Mouse (Mus musculus): ENCODE measurements around the gene Soat2.

Gene Soat2

DNA sequence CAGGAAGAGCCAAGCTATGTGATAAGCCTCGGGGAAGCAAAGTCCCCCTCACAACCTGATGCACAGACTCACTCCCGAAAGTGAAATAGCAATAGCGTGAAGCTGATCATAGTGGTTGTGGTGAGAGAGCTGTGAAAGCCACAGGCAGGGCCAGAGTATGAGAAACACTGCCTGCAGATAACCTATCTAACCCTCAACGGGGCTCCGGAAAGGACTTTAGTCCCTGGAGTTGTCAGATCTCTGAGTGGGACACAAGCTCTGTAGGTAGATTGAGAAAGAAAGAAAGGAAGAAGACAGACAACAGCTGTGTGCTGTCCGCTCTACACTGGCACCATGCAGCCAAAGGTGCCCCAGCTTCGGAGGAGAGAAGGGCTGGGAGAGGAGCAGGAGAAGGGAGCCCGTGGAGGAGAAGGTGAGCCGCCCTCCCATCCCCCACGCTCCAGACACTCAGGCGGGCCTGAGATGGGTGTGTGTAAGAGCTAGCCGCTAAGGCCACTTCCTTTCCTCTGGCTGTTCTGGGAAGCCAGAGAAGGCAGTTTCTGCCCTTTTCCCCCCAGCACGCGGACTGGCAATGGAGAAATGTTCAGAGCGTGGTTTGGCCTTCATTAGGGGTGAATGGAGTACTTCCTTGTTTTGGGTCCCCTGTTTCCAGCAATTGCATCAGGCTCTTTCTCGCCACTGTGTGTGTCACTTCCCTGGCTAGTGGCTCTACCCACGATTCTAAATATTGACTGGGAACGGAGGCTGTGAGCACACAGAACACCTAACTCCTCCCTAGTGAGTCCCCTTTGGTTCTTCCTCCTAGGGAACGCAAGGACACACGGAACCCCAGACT, at the start of gene Soat2:
Soat2 (plus strand) TSS at position 226 of the 835 bp plus-strand sequence.
- DNase-seq (ENCODE audit: low spot score): peak; percentile 34

DNA sequence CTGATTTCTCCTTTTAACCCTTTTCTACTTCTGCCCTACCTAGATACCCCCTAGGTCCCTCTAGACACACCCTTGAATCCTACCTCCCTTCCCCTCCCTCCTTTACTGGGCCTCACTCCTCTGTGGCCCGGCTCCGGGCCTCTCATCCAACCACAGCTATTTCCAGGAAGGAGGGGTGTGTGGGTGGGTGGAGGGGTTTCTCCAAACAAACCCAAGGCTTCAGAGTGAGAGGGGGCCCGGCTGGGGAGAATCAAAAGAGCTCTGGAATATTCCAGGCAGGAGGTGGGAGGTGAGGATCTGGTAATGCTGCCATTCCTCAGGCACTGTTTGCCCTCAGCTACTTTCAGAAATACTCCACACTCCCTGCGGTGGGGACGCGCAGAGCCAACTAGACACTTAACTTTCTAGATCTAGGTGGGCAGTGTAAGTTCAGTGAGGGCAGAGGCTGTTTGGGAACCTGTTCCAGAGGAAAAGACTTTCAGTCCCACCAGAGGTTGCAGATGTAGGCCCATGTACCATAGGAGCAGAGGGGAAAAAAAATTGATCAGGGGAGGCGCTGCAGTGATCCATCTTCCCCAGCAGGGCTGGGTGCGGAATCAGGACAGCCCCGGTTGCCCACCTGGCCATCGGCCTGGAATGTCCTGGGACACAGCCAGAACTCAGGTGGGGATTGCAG, 49.2 kb upstream of the Soat2 start:
- DNase-seq (ENCODE audit: low spot score): no peak

DNA sequence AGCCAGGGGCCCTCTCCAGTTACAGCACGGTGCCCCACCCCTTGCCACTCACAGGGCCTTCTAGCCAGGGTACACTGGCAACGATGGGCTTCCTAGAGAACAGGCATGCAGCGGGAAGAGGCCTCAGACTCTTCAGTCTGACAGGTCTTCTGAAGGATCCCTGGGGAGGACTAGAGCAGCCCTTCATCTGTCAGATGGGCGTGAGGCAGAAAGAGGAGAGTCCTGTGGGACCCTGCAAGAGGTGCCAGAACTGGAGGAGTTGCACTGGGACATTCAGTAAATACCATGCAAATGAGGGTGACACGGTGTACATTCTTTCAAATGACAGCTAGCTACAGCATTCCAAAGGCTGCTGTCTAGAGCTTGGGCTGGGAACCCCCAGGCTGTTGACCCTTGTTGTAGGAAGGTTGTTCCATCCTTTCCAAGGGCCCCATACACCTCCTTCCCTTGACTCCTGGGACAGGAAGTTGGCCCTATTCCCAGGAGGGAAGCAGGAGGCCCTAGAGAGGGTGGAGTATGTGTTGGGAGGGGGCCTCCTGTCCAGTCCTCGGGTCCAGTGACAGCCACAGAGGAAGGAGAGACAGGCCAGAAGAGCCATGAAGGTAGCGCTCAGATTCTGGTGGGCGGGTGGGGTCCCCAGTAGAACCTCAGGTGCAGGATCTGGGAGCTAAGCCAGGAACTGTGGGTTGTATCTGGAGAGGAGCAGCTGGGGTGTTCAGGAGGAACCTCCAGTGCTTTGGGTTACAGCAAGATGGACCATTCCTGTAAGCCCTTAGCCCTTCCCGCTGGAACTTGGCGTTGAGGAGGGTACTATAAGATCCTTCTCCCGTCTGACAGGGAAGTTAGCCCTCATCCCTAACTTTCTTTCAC, 48.4 kb upstream of the Soat2 start:
- no peak for DNase-seq (ENCODE audit: low spot score)

DNA sequence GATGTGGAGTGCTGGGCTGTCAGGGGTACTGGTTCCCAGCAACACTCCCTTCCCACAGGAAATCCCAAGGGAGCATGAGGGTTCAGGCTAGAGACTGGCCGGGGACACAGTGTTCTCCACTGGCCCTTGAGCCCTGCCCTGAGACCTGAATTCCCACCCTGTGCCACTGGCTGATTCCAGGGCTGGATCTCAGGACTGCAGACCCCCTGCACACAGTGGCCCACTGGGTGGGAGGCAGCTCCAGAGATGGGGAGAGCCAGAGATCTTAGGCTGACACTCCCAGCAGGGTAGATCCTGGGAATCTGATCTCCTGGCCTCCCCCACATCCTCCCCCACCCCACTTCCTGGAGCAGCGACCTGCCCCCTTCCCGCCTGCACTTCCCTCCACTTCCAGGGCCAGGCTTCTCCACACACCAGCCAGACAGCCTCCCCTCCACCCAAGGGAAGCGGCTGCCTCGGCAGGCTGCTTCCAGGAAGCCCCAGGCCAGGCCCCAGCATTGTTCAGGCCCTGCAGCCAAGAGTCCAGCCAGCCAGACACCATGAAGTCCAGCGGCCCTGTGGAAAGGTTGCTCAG, 47.7 kb upstream of the Soat2 start:
- no peak for DNase-seq (ENCODE audit: low spot score)

DNA sequence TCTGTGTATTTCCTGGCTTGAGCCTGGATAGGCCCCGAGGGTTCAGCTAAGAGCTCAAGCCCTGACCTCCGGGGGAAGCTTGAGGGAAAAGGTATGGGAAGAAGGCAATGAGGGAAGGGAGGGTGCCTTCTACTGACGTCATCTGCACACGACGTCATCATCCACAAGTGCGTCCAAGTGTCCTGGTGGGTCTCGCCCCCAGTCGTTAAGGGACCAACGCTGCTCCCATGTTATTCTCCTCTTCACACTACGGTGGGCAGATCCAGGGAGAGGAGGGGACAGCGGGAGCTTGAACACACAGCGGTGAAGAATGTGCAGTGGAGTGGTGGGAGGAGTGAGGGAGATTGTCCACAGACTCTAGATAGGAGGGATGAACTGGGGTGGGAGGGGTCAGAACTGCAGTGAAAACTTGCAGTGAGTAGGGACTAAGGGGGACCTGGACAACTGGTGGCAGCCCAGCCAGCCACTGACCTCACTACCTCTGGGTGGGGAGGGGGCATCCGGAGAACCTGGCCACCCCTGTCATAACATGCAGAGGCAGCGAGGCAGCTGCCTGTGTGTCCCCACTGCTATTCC, 46.9 kb upstream of the Soat2 start:
- DNase-seq (ENCODE audit: low spot score): no peak

DNA sequence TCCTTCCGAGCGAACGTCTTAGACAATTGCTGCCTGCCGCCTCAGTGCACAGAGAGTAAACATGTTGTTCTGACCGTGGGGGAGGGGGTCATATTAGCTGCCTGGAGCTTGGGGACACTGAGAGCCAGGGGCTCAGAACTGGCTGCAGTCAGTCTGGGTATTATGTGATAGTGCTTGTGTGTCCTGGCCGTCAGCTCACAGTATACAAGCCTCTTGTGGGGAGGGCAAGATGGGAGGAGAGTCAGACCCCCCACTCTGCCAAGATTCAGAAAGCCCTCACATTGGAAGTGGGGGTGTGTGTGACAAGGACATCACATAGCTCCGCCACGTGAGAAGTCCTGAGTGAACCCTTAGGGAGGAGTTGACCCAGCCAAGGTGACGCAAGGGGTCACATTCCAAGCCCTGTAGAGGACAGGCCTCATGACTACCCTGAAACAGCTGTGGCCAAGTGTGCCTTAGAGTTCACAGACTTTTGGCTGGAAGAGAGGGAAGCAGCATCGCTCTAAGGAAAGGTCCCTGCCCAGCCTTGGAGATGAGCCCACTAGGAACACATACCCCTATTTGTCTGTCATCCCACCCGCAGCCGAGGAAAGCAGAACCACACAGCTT, 46.3 kb upstream of the Soat2 start:
- no peak for DNase-seq (ENCODE audit: low spot score)

DNA sequence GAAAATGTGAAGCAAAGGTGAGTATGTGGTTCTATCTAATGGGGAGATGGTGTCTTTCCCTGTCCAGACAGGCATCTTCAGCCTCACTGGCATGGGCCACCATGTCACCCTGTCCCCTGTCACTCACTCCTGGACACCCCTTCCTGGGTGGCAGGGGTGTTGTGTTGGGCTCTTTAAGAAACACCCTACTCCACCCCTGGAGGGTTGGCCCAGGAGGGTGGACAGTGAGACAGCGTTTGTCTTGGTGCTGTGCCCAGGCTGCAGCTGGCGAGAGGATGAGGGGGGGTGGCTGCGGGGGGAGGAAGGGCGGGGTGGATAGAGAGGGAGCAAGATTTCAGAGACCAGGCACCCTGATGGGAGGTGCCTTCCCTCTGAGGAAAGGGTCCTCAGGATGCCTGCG, 45.0 kb upstream of the Soat2 start:
- DNase-seq (ENCODE audit: low spot score): no peak

DNA sequence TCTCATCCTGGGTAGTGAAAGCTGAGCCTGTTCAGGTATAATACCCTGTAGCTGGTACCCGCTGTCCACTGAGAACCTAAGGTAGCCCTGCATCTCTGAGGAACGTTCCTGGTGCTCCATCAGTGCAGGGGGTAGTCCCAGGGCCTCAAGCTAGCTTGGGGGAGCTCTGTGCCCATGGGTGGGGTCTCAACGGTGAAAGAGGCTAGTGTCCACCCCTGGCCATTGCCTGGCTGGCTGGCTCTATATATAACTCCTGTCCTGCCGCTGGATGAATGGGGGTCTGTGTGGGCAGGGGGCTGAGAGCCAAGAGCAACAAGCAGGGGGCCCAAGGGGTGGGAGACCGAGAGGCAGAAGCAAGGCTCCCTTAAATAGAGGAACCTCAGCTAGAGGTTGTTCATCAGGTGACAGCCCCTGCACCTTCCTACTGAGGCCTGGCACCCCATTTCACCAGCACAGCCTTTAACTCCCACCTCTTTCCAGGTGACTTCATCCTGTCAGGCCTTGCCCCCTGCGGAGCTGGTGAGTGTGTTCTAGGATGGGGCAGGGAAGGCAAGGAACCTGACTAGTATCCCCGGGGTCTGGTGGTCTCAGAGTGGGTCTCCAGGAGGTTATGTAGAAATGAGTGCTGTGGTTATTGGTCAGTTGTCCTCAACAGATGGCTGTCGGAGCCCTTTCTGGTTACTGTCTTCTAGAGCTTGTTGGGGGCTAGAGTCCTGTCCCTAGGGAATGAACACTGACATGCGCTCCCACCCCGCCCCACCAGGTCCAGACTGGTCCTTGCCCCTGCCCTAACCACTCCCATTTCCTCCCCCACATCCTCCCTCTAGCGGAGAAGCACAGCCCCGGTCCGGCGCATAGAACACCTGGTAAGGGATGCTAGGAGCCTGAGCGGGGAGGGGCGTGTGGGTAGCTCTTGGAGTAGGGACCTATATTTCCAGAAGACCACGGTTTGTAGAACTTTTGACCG, 44.3 kb upstream of the Soat2 start:
- DNase-seq (ENCODE audit: low spot score): no peak

DNA sequence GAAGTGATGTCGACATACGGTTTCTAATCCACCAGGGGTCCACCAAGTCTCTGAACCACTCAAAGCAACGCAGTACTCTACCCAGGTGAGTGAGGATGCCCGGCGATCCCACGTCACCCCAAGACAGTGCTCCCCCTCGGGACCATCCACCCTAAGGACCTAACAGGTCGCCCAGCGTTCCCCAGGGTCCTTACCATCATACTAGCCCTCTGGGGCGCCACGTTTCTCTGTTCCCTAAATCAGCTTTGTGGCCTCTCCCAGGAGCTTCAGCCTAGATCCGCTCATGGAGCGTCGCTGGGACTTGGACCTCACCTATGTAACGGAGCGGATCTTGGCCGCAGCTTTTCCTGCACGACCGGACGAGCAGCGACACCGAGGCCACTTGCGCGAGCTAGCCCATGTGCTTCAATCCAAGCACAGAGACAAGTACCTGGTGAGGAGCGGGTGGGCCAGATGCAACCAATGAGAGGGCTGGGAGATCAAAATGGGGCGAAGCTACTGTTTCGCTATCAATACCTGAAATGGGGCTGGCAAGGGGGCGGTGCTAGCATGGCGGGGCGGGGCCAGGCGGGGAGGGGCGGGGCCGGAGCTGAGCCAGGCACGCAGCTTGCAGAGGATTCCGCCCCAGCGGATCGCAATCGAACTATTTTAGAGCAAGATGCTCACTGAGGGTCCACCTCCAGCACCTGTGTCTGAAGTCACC, 43.4 kb upstream of the Soat2 start:
- no peak for DNase-seq (ENCODE audit: low spot score)

DNA sequence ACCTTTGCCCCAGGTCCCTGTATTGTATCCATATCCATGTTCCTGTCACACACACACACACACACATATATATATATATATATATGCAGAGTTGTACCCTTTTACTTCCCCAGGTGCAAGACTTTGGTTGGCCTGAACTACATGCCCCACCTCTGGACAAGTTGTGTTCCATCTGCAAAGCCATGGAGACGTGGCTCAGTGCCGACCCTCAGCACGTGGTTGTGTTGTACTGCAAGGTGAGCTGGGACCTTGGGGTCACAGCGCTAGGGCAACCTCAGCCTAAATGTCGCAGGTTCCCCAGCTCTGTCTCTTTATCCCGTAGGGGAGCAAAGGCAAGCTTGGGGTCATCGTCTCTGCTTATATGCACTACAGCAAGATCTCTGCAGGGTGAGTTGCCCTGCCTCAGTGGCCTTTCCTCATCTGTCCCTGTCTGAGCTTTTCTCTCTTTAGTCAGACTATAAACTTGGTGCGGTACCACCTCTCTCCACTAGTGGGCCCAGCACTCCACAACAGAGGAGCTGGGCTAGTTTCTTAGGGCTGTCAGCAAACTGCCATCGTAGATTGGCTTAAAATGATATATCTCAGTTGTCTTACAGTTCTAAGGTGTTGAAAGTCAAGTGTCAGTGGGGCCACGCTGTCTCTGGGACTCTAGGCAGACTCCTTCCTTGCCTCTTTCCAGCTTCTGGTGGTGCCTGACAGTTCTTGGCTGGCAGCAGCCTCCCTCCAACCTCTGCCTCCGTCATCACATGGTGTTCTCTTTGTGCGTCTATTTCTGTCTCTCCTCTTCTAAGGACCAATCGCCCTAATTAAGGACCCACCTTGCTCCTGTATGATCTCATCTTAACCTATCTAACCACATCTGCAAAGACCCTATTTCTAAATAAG, 42.4 kb upstream of the Soat2 start:
- DNase-seq (ENCODE audit: low spot score): peak; percentile 77

DNA sequence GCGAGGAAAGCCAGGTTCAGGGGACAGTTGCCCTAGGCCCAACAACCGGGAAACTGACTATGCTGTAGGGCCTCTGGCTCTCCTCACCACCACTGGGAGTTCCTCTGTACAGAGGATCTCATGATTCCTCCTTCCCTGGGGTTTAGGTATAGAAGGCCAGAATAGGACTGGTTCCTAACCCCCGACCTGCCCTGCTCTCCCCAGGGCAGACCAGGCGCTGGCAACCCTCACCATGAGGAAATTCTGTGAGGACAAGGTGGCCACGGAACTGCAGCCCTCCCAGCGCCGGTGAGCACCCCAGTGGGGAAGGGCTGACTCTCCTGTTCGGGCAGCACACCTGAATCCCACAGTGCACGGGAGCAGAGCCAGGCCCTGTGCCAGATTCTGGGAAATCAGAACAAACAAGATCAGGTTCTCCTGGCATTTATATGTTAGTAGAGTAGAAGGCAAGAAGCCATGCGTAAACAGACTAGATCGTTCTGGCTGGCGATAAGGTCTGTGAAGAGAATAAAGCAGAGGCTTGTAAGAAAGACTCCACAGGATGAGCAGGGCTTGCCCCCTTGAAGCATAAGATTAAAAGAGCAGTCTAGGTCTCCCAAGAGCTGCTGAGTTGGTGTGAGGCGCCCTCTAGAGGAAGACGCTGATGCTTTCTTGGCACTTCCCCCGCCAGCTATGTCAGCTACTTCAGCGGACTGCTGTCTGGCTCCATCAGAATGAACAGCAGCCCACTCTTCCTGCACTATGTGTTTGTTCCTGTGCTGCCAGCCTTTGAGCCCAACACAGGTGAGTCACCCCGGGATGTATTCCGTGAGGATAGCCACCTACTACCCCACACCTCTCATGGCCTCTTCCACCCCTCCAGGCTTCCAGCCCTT, 41.4 kb upstream of the Soat2 start:
- DNase-seq (ENCODE audit: low spot score): peak; percentile 90

DNA sequence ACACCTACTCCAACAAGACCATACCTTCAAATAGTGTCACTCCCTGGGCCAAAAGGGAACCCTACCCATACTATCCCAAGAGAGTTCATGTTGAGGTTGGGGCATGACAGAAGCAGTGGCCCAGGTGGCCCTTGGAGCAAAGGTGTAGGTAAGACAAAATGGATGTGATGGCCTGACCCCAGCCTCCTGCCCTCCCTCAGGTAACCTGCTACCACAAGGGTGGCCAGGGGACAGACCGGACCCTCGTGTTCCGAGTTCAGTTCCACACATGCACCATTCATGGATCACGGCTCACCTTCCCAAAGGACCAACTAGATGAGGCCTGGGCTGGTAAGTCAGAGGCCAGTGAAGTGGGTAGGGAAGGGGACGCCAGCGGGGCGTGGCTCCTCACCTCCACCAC, 40.1 kb upstream of the Soat2 start:
- DNase-seq (ENCODE audit: low spot score): no peak

DNA sequence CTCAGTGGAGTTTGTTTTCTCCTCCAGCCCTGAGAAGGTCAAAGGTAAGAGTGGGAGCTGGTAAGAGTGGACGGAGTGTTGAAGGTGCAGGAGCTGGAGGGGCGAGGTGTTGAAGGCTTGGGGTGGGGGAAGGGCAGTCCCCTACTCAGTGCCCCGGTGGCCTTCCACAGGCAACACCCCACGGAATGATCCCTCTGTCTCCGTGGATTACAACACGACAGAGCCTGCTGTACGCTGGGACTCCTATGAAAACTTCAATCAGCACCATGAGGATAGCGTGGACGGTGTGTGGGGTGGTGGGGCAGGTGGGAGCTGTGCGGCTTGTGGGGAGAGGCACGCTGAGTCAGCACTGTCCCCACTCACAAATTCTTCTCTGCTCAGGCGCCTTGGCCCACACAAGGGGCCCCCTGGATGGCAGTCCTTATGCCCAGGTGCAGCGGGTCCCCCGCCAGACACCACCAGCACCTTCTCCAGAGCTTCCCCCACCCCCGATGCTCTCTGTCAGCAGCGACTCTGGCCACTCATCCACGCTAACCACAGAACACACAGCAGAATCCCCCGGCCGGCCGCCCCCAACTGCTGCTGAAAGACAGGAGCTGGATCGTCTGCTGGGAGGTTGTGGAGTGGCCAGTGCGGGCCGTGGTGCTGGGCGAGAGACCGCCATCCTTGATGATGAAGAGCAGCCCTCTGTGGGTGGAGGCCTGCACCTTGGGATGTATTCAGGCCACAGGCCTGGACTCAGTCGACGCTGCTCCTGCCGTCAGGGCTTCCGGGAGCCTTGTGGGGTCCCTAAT, 39.4 kb upstream of the Soat2 start:
- DNase-seq (ENCODE audit: low spot score): no peak

DNA sequence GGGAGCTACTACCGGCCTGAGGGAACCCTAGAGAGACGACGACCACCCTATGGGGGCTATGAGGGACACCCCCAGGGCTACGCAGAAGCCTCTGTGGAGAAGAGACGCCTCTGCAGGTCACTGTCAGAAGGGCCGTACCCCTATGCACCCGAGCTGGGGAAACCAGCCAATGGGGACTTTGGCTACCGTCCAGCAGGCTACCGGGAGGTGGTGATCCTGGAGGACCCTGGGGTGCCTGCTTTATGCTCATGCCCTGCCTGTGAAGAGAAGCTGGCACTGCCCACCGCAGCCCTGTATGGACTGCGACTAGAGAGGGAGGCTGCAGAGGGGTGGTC, 38.9 kb upstream of the Soat2 start:
- DNase-seq (ENCODE audit: low spot score): no peak

DNA sequence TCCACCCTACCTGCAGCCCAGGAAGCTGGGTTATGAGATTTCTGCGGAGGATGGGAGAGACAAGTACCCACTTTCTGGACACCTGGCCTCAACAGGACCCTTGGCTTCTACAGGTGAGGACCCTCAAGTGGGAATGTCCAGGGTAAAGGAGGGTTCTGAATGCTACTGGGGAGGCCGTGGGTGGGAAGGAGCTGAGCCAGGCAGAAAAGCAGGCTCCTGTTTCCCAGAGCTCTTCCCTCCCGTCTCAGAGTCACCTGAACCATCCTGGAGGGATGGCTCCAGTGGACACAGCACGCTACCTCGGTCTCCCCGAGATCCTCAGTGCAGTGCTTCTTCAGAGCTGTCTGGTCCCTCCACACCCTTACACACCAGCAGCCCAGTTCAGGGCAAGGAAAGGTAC, 38.1 kb upstream of the Soat2 start:
- DNase-seq (ENCODE audit: low spot score): no peak

DNA sequence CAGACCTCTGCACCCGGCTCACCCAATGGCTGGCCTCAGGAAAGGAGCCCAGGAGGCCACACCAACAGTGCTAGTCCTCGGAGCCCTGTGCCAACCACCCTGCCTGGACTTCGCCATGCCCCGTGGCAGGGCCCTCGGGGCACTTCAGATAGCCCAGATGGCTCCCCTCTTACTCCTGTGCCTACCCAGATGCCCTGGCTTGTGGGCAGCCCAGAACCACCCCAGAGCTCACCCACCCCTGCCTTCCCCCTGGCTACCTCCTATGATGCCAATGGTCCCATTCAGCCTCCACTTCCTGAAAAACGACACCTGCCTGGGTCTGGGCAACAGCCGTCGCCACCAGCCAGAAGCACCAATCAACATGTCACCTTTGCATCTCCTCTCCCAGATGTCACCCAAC, 37.5 kb upstream of the Soat2 start:
- no peak for DNase-seq (ENCODE audit: low spot score)

DNA sequence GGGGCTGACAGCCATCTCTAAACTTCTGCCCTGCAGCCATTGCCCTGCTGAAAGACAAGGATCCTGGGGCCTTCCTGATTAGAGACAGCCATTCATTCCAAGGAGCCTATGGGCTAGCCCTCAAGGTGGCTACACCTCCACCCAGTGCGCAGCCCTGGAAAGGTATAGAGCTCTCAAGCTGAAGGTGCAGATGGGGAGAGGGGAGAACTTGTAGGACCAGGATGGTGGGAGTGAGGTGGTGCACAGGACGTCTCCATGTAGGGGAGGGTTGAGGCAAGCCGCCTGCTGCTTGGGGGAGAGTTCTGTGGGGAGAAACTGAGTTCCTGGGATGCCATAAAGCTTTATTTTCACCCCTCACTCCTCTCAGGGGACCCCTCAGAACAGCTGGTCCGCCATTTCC, 36.7 kb upstream of the Soat2 start:
- DNase-seq (ENCODE audit: low spot score): no peak
